Mouse (Mus musculus) subcutaneous adipose tissue, adult 2 months (tissue): ENCODE results near the gene Vdac1. TPM values are rescaled to one million over a fixed set of nuclear protein-coding genes. Genes with fewer than 3 reads are reported as not detected.

Experiments
- polyA plus RNA-seq: library from polyadenylated mRNA; depleted of rRNA; stranded (reverse); fragments of >200 nt; gene quantifications from 2 replicates; pipeline ENCODE4 v1.2.3, GENCODE M21; 2012; ENCODE audit warnings: low replicate concordance; rRNA removed

Gene Vdac1
- polyA plus RNA-seq = 110 and 144 TPM in 2 replicates

GRCm38 (mm10) chr11:52360471-52361277, at the start of gene Vdac1:
TSS of gene Vdac1 (plus strand) at chr11:52360860.

GRCm38 (mm10) chr11:52395940-52396596, 35.4 kb downstream of the Vdac1 start, which contains the start of gene 9530068E07Rik:
TSS of gene 9530068E07Rik (plus strand) at chr11:52396428.

Other genes with a start within 250 kb of the Vdac1 start
- gene Olfr1373, start 215.3 kb upstream of the Vdac1 start, polyA plus RNA-seq = not detected in 2 replicates
- gene Olfr1371, start 146.9 kb upstream of the Vdac1 start, polyA plus RNA-seq = not detected in 2 replicates
- 43.5 and 43.7 TPM in 2 replicates for gene Skp1a, start 128.9 kb upstream of the Vdac1 start, polyA plus RNA-seq
- 1.8 and 28.6 TPM in 2 replicates for gene Tcf7, start 77.8 kb upstream of the Vdac1 start, polyA plus RNA-seq
- gene 9530068E07Rik, start 35.6 kb downstream of the Vdac1 start, polyA plus RNA-seq = 132 and 239 TPM in 2 replicates